Mouse (Mus musculus) adrenal gland, postnatal 0 days (tissue): Measurements from ENCODE around the gene Supt20. TPM values are rescaled to one million over a fixed set of nuclear protein-coding genes. Genes with fewer than 3 reads are reported as not detected.

Source experiments
- polyA plus RNA-seq: library from polyadenylated mRNA; unstranded; fragments of >200 nt; fragmentation: Nextera tagmentation; extraction: Ambion mirVana; gene quantifications from 2 replicates; pipeline ENCODE4 v1.2.1, GENCODE M21; 2015

Supt20 gene
- polyA plus RNA-seq, result 40.5 and 56.7 TPM in 2 replicates

DNA sequence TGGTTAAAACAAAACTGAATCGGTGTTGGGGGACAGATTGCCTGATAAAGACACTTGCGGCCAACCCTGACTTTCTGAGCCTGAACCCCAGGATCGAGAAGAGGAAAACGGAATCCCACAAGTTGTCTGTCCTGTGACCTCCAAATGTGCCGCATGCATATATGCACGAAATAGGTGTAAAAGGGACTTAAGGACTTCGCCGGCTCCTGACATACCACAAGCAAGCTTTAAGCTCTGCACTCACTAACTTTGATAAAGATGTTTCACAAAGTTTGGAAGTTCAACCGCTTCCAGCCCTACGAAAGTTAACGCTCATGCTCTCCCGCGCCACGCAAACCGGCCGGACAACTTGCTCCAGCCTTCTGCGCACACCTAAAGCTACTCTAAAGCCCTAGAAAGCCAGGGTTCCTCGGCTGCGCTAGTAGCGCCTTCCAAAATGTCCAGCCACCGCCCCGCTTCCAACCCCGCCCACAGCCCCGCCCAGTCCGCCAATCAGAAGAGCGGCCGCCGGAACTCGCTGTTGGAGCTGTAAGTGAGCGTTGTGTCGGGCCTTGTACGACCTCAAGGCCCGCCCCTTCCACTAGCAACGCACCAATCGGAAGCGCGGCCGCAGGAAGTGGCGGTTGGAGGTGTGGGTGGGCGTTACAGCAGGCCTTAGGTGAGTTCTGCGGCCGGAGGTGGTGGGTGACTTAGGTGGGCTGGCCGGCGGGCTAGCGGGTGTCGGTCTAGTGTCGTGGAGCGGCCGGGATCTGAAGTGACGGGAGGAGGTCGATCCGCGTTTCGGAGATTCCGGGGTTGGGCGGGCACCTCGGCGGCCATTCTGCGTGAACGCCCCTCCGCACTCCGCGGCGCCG is at the start of gene Supt20:
Gene Supt20 (plus strand): TSS at position 606 of the 854 bp plus-strand sequence.

DNA sequence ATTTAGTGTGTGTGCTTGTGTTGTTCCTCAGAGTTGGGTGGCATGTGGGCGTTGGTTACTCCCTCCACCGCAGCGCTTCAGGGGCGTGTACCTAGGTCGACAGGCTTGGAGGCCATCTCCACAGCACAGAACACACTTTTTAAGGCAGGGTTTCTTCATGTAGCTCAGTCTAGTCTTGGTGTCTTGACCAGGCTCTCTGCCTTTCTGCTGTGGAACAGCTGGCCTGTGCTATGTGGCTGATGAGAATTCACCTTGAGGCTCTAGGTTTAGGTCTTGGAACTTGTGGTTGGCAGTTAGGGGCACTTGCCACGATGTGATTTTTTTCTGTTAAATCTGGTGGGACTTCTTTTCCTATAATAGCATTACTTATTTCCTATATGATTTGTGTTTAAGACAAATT is 21.6 kb downstream of the Supt20 start, which contains the start of gene Gm21958:
Gene Gm21958 (minus strand): TSS at position 101 of the 400 bp plus-strand sequence.

GRCm38 (mm10) chr3:54735247-54736046 is 42.8 kb downstream of the Supt20 start, which contains the start of the genes Exosc8 and Alg5:
Exosc8 (minus strand) TSS chr3:54735393.
Alg5 (plus strand) TSS chr3:54735539.

DNA sequence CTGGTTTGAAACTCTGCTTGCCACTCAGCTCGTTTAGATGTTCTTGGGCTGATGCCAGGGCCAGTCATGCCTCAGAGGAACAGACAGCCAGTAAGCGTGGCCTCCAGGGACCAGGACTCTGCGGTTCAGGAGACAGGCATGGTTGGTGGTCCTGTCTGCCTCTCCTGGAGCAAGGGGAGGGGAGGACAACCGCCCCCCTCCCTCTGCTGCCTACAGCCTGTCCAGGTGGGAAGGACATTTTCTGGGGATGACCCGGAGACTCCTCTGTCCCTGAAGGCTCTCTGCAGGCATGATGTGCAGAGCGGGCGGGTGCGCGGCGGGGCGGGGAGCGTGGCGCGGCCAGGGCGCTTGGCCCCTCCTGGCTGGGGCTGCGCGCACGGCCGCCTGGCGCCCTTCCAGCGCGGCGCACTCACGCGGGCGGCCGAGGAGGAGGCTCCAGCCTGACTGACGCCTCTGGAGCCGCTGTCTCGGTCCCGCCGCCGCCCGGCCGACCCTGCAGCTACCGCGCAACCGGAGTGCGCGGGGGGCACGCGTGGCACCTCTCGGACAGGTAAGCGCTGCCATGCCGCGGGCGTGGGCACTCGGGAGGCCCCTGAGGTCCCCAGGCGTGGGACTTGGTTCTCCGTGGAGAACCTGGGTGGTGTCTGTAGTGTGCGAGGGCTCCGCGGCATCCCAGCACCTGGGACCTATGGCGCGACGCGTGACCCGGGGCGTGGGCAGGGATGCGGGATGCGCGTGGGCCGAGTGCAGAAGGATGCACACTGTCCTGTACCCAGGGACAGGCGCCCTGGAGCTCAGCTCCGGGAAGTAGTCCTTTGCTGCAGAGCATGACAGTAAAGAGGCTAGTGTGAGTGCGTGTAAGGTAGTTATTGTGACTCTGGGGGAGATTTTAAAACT is 62.8 kb downstream of the Supt20 start, which contains the start of gene Smad9:
Gene Smad9 (plus strand): TSS at position 438 of the 897 bp plus-strand sequence.

Other genes starting within 250 kb of the Supt20 start
- gene Gm21958, start 21.5 kb downstream of the Supt20 start, polyA plus RNA-seq, result not detected in 2 replicates
- 78.6 and 81.2 TPM in 2 replicates for gene Exosc8, start 42.6 kb downstream of the Supt20 start, polyA plus RNA-seq
- 117 and 123 TPM in 2 replicates for gene Alg5, start 42.7 kb downstream of the Supt20 start, polyA plus RNA-seq
- 1.4 and 2.3 TPM in 2 replicates for gene Smad9, start 62.8 kb downstream of the Supt20 start, polyA plus RNA-seq
- 33.6 and 44.8 TPM in 2 replicates for gene Rfxap, start 115.0 kb downstream of the Supt20 start, polyA plus RNA-seq
- gene Sertm1, start 223.1 kb downstream of the Supt20 start, polyA plus RNA-seq, result not detected in 2 replicates